Mouse (Mus musculus) stomach, embryonic 15.5 days (tissue): Measurements from ENCODE around the gene Rnf167. TPM values are rescaled to one million over a fixed set of nuclear protein-coding genes. Genes with fewer than 3 reads are reported as not detected.
A peak's percentile ranks its signal among the peaks of the same experiment; 100 is the strongest.

ENCODE experiments used
- ATAC-seq: fragments of 200-750 bp; cut with Nextera tagmentation; 2 replicates; pipeline ENCODE4 v1.8.0; 2017; ENCODE audit warnings: low read depth, moderate number of reproducible peaks, moderate TSS enrichment; ENCODE audit not compliant: insufficient read depth, low FRiP score
- H3K27ac ChIP-seq: fragments of 300-500 bp; sonication (generic); 2 replicates; pipeline ENCODE4 v1.5.1; 2015; ENCODE audit warnings: mild to moderate bottlenecking, inconsistent platforms
- H3K27me3 ChIP-seq: fragments of 300-500 bp; sonication (generic); replicated peaks from 2 replicates; pipeline ENCODE4 v1.6.1; 2015; ENCODE audit warnings: inconsistent platforms
- H3K36me3 ChIP-seq: fragments of 300-500 bp; sonication (generic); 2 replicates; pipeline ENCODE4 v1.6.1; 2015; ENCODE audit warnings: inconsistent platforms
- H3K4me1 ChIP-seq: fragments of 300-500 bp; sonication (generic); 2 replicates; pipeline ENCODE4 v1.6.1; 2015; ENCODE audit warnings: inconsistent platforms
- H3K4me2 ChIP-seq: fragments of 300-500 bp; sonication (generic); 2 replicates; pipeline ENCODE4 v1.6.1; 2015; ENCODE audit warnings: mild to moderate bottlenecking, inconsistent platforms
- H3K4me3 ChIP-seq: fragments of 300-500 bp; sonication (generic); replicated peaks from 2 replicates; pipeline ENCODE4 v1.5.1; 2015; ENCODE audit warnings: inconsistent platforms
- H3K9ac ChIP-seq: fragments of 300-500 bp; sonication (generic); 2 replicates; pipeline ENCODE4 v1.6.1; 2015; ENCODE audit warnings: inconsistent platforms
- H3K9me3 ChIP-seq: fragments of 300-500 bp; sonication (generic); 2 replicates; pipeline ENCODE4 v1.6.1; 2016; ENCODE audit warnings: inconsistent platforms
- WGBS: fragments of 180-500 bp; shearing (Covaris S2); methylation state at CpG from one replicate; pipeline ENCODE4 v1.1.7; 2015; 5-methylcytosine and 5-hydroxymethylcytosine counted together
- polyA plus RNA-seq: library from polyadenylated mRNA; unstranded; fragments of >200 nt; fragmentation: Nextera tagmentation; extraction: Ambion mirVana; gene quantifications from 2 replicates; pipeline ENCODE4 v1.2.1, GENCODE M21; 2015

The Rnf167 gene
- polyA plus RNA-seq, 1 experiment from 2014 or later = 97.2 TPM

DNA sequence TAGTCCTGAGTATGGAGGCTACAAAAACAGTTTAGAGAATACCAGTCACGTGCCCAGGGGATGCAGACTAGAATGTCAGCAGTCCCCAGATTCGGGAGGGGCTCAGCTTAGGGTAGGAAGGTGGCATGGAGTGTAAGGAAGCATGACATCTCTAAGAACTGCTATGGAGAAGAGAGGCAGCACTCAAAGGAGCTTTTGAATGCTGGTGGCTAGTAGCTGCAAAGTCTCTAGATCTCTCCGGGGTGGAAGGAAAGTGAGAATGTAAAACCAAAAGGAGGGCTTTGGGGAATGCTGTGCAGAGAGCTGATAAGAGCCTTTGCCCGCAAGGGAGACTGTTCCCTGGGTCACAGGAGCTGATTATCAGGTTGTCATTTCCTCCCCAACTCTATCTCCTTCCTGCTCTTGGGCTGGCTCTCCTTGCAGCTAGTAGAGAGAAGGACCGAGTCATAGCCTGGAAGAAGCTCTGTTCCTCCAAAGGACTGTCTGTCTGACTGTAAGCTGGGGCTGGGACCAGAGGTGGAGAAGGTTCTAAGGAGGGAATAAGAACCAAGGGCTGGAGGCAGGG, 8.2 kb upstream of the Rnf167 start, which contains the start of gene Gp1ba:
Gene Gp1ba (plus strand): TSS at position 409 of the 565 bp plus-strand sequence.
- Histone ChIP-seq H3K9ac (no peak within 1 kb of the TSS), H3K9me3 (no peaks in the 10 kb centered on the region), H3K4me3 (no peak within 1 kb of the TSS), H3K27me3 (no peaks in the 10 kb centered on the region), H3K4me2 (no peak within 1 kb of the TSS), H3K4me1 (no peaks in the 10 kb centered on the region), H3K36me3 (0 out of 2 replicates have a peak, but pooled peaks cover 7% of the 10 kb centered on the region), H3K27ac (no peak within 1 kb of the TSS)
- WGBS = 23% methylated on average over 5 of the region's 5 CpGs
- peak; percentile 65; the same call in 1 of the 2 replicates for ATAC-seq

DNA sequence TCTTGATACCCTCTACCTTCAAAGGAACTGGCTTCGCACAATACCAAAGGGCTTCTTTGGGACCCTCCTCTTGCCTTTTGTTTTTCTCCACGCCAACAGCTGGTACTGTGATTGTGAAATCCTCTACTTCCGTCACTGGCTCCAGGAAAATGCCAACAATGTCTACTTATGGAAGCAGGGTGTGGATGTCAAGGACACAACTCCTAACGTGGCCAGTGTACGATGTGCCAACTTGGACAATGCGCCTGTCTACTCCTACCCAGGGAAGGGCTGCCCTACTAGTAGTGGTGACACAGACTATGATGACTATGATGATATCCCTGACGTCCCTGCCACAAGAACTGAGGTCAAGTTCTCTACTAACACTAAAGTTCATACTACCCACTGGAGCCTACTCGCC, 7.1 kb upstream of the Rnf167 start:
- Histone ChIP-seq H3K9ac (no peak overlapping the region), H3K27ac (no peak overlapping the region), H3K36me3 (peaks cover 16% of the 10 kb centered on the region), H3K4me3 (no peak overlapping the region), H3K4me2 (no peak overlapping the region), H3K4me1 (no peaks in the 10 kb centered on the region), H3K9me3 (no peaks in the 10 kb centered on the region), H3K27me3 (no peaks in the 10 kb centered on the region)
- WGBS = 77% methylated on average over 8 of the region's 8 CpGs
- ATAC-seq = no peak

DNA sequence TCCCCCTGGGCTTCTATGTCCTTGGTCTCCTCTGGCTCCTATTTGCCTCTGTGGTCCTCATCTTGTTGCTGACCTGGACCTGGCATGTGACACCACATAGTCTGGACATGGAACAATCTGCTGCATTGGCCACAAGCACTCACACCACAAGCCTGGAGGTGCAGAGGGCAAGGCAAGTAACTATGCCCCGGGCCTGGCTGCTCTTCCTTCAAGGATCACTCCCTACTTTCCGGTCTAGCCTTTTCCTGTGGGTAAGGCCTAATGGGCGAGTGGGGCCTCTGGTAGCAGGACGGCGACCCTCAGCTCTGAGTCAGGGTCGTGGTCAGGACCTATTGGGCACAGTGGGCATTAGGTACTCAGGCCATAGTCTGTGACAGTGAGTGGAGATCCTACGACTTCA, 5.8 kb upstream of the Rnf167 start:
- Histone ChIP-seq H3K4me3 (no peak overlapping the region), H3K27ac (no peak overlapping the region), H3K4me1 (peaks cover 10% of the 10 kb centered on the region), H3K27me3 (no peaks in the 10 kb centered on the region), H3K9me3 (no peaks in the 10 kb centered on the region), H3K36me3 (peaks cover 18% of the 10 kb centered on the region), H3K9ac (no peak overlapping the region), H3K4me2 (no peak overlapping the region)
- WGBS = 79% methylated on average over 7 of the region's 7 CpGs
- no peak for ATAC-seq

DNA sequence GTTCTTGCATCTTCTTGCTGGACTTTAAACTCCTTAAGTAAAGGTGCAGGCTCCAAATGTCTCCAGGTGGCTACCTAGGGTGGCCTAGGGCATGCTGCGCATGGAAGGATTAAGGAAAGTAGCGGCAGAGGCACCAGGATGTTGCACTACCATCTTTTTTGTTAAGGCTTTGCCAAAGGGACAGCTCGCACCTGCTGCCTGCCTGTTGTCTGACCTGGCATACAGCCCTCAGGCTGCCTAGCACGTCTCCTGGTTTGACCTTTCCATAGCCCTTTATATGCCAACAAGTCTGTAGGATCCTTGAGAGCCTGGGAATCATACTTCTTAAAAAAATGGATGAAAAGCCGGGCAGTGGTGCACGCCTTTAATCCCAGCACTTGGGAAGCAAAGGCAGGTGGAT, 4.0 kb upstream of the Rnf167 start:
- H3K27ac ChIP-seq = no peak overlapping the region
- H3K4me1 ChIP-seq = peaks cover 12% of the 10 kb centered on the region
- WGBS = 93% methylated on average over 6 of the region's 6 CpGs
- H3K9ac ChIP-seq = no peak overlapping the region
- no peak for ATAC-seq
- H3K4me3 ChIP-seq = no peak overlapping the region
- H3K27me3 ChIP-seq = no peaks in the 10 kb centered on the region
- H3K4me2 ChIP-seq = no peak overlapping the region
- H3K36me3 ChIP-seq = peaks cover 18% of the 10 kb centered on the region
- H3K9me3 ChIP-seq = no peaks in the 10 kb centered on the region

DNA sequence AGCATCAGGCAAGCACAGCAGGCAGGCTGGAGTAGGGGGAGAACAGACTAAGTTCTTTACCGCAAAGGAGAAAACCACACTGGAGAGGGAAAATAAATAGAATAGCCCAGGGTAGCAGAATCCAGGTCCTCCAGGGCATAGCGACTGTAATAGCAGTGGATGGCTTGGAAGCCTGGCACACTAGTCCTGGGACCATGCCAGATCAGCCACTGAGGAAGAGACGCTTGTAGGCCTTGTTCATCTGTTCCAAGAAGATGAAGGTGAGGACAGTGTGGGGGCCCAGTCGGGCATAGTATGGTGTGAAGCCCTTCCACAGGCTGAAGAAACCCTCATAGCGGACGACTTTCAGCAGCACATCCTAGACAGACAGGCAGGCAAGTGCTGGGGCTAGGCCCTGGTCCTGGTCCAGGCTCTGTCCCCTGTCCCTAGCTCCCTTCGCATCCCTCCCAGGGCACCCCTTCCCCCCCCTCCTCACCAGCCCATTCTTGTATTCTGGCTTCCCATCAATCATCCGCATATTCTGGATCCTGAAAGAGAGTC, 2.4 kb upstream of the Rnf167 start:
- Histone ChIP-seq H3K4me1 (peaks cover 25% of the 10 kb centered on the region), H3K27me3 (no peaks in the 10 kb centered on the region), H3K4me3 (no peak overlapping the region), H3K27ac (no peak overlapping the region), H3K36me3 (peaks cover 30% of the 10 kb centered on the region), H3K9ac (no peak overlapping the region), H3K4me2 (no peak overlapping the region), H3K9me3 (no peaks in the 10 kb centered on the region)
- ATAC-seq = no peak
- WGBS = 96% methylated on average over 8 of the region's 8 CpGs

DNA sequence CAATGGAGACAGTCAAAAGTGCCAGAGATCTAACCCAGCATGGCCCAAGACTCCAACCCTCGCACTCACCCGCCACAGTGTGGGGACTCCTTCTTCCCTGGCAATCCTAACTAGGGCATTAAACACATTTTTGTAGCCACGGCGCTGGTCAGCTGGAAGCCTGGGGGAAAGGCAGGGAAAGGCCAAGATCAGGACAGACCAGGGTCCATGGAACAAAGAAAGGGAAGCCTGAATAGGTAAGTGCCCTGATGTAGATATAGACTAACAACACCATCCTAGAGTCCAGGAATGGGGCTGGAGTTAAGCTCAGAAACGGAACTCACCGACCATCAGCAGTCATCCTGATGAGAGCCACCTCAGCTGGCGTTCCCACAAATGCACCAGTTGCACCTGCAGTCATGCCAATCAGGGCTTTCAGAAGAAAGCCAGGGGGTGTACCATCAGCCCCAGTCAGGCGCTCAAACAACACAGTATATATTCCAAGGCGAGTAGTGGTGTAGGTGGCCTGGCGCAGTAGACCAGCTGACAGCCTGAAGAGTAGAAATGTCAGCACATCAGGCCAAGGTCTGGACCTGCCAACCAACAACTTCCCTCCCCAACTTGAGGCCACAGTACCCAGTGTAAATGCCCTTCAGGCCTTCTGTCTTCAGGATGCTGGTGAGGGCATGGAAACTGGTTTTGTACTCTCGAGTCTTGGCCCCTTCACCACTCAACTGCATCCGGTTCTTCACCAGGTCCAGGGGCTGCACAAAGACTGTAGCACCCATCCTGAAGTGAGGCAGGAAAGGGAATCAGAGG, 1.4 kb upstream of the Rnf167 start:
- peaks cover 32% of the 10 kb centered on the region for H3K4me1 ChIP-seq
- peak overlapping the region; percentile 90; the same call in 1 of the 2 replicates for H3K27ac ChIP-seq
- H3K4me2 ChIP-seq = peak overlapping the region; percentile 71
- no peaks in the 10 kb centered on the region for H3K27me3 ChIP-seq
- H3K9me3 ChIP-seq = no peaks in the 10 kb centered on the region
- H3K9ac ChIP-seq = peak overlapping the region; percentile 88
- H3K4me3 ChIP-seq = peak overlapping the region; percentile 71
- WGBS = 86% methylated on average over 12 of the region's 12 CpGs
- no peak for ATAC-seq
- peaks cover 37% of the 10 kb centered on the region for H3K36me3 ChIP-seq

DNA sequence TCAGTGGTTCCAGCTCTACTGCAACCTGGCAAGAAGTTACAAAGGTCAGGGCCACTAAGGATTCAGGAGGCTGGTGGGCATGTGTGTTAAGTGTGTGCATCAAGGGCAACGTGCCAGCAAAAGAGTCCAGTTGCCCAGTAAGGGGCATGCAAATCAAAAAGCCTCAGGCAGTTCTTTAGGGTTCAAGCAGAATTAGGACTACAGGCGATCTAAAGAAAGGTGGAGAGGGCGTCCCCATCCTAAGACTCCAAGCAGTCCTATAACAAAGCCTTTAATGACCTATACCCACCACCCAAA, 828 bp upstream of the Rnf167 start:
- Histone ChIP-seq H3K27ac (peak overlapping the region; percentile 90), H3K9me3 (no peaks in the 10 kb centered on the region), H3K4me3 (peak overlapping the region; percentile 71), H3K9ac (peak overlapping the region; percentile 88), H3K27me3 (no peaks in the 10 kb centered on the region), H3K36me3 (peaks cover 42% of the 10 kb centered on the region), H3K4me2 (peak overlapping the region; percentile 71), H3K4me1 (peaks cover 37% of the 10 kb centered on the region)
- ATAC-seq = no peak
- 24% methylated on average over 3 of the region's 3 CpGs for WGBS

DNA sequence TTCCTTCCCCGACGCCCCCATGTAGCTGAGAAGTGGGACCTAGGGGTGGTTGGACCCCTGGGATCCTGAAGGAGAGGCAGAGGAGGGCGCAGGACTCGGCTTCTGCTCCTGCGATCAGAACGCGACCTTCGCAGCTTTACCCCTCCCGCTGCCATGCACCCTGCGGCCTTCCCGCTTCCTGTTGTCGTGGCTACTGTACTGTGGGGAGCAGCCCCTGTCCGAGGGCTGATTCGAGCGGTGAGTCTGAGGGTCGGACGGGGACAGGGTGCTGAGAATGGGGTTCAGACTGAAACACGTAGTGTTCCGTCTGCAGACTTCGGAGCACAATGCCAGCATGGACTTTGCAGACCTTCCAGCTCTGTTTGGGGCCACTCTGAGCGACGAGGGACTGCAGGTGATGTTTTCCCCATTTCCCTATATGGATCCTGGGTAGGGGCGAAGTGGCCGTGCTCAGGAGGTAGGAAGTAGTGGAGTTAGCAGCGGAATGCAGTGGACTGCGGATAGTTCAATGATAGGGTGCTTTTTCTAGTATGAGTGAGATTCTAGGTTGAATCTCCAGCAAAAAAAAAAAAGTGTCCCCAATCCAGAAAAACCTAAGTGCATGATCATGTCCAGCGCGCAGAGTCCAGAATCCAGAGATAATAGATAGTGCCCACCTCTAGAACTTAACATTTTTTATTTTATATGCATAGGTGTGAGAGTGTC, 833 bp downstream of the Rnf167 start:
- Histone ChIP-seq H3K27ac (peak overlapping the region; percentile 97), H3K9me3 (no peaks in the 10 kb centered on the region), H3K36me3 (peaks cover 52% of the 10 kb centered on the region), H3K9ac (peak overlapping the region; percentile 97), H3K4me3 (peak overlapping the region; percentile 71), H3K27me3 (no peaks in the 10 kb centered on the region), H3K4me2 (peak overlapping the region; percentile 93), H3K4me1 (peaks cover 52% of the 10 kb centered on the region)
- ATAC-seq = no peak
- 3% methylated on average over 28 of the region's 28 CpGs for WGBS

DNA sequence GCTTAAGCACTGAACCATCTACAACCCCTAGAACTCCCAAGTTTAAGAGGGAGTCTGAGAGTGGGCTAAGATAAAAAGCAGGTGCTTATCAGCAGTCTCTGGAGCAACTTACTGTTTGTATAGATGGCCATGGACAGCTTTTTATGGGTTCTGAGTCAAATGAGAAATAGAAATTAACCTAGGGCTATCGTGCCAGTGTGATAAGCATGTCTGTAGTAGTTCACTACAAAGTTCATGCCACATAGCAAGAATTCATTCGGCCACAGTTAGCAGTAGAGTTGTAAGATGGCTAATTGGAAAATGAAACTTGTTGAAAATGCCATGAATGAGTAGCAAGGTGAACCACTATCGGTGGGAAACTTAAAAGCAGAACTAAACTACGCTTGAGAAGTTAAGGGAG, 1.5 kb downstream of the Rnf167 start:
- no peak for ATAC-seq
- Histone ChIP-seq H3K9ac (peak overlapping the region; percentile 21; the same call in 1 of the 2 replicates), H3K27ac (peak overlapping the region; percentile 97; the same call in 1 of the 2 replicates), H3K4me2 (peak overlapping the region; percentile 93), H3K36me3 (peaks cover 48% of the 10 kb centered on the region), H3K4me1 (peaks cover 53% of the 10 kb centered on the region), H3K9me3 (no peaks in the 10 kb centered on the region), H3K27me3 (no peaks in the 10 kb centered on the region), H3K4me3 (peak overlapping the region; percentile 71)
- WGBS = 72% methylated on average over 4 of the region's 4 CpGs

DNA sequence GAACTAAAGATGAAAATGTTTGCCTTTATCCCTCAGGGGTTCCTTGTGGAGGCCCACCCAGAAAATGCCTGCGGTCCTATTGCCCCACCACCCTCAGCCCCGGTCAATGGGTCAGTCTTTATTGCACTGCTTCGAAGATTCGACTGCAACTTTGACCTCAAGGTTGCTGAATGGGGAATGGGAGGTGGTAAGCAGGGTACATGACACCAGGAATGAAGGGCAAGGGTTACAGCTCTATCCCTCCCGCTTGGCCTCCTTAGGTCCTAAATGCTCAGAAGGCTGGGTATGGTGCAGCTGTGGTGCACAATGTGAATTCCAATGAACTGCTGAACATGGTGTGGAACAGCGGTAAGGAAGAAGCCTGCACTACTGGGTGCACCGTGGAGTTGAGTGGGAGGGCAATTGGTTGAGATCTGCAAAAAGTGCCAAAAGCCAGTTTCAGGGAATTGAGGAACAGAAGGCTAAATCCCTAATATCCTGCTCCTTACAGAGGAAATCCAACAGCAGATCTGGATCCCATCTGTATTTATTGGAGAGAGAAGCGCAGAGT, 2.2 kb downstream of the Rnf167 start:
- Histone ChIP-seq H3K4me1 (peaks cover 53% of the 10 kb centered on the region), H3K9ac (no peak overlapping the region)

DNA sequence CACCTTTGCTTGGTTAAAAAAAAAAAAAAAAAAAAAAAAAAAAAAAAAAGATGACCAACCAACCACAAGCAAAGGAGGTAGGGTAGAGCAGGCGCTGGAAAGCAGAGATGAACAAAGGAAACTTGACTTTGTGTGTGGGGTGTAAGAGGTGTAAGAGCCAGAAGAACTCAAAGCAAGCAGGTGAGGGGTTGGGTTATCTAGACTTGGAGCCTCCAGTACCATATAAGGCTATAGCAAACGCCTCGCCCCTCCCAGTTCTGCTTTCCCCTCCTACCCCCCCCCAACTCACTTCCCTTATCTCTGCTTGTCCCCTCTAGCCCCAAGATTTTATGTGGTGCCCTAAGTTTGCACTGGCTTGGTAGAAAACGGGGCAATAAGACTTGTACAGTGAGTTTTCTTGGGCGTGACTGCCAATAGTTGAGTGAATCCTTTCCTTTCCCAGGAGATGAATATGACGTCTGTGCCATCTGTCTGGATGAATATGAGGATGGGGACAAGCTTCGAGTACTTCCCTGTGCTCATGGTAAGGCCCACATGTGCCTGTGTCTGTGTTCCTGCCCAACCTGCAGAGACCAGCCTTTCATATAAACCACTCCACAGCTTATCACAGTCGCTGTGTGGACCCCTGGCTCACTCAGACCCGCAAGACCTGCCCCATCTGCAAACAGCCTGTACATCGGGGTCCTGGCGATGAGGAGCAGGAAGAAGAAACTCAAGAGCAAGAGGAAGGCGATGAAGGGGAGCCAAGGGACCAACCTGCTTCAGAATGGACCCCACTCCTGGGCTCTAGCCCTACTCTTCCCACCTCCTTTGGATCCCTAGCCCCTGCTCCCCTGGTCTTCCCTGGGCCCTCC, 3.5 kb downstream of the Rnf167 start:
- H3K9me3 ChIP-seq = no peaks in the 10 kb centered on the region
- peak overlapping the region; percentile 5 for H3K4me3 ChIP-seq
- no peak overlapping the region for H3K9ac ChIP-seq
- WGBS = 57% methylated on average over 12 of the region's 12 CpGs
- peaks cover 51% of the 10 kb centered on the region for H3K4me1 ChIP-seq
- H3K27ac ChIP-seq = peak overlapping the region; percentile 97
- H3K4me2 ChIP-seq = peak overlapping the region; percentile 94
- peaks cover 36% of the 10 kb centered on the region for H3K36me3 ChIP-seq
- no peak for ATAC-seq
- H3K27me3 ChIP-seq = no peaks in the 10 kb centered on the region

More for the DNA sequence above, 2.2 kb downstream of the Rnf167 start:
- peak overlapping the region; percentile 93 for H3K4me2 ChIP-seq
- H3K9me3 ChIP-seq = no peaks in the 10 kb centered on the region
- peak overlapping the region; percentile 71; the same call in 1 of the 2 replicates for H3K4me3 ChIP-seq
- peak overlapping the region; percentile 97 for H3K27ac ChIP-seq
- peaks cover 45% of the 10 kb centered on the region for H3K36me3 ChIP-seq
- WGBS = 77% methylated on average over 8 of the region's 8 CpGs
- H3K27me3 ChIP-seq = no peaks in the 10 kb centered on the region
- no peak for ATAC-seq
